ENCODE assay signal across 11 mouse cellular contexts in genomic region chr12:33185046-33185445, GRCm38 (mm10).
"Had no signal": no experiment of that assay in that cellular context is flagged by ENCODE, and none has a peak within 500 bp of the region (broad histone marks: within the 10 kb centered on the region; RNA-seq: fewer than 3 reads in every experiment).

No protein-coding gene starts in this region.

- H3K36me3 ChIP-seq: hindbrain, embryonic 15.5 days; liver, embryonic 13.5 days; midbrain, embryonic 15.5 days; neural tube, embryonic 13.5 days had no signal

- H3K4me2 ChIP-seq: hindbrain, embryonic 15.5 days; liver, embryonic 13.5 days; midbrain, embryonic 11.5 days; midbrain, embryonic 15.5 days; neural tube, embryonic 13.5 days had no signal

- H3K9ac ChIP-seq: hindbrain, embryonic 15.5 days; liver, embryonic 13.5 days; midbrain, embryonic 15.5 days; neural tube, embryonic 13.5 days had no signal

- ATAC-seq: intestine, postnatal 0 days; midbrain, embryonic 15.5 days had no signal

- H3K27me3 ChIP-seq: hindbrain, embryonic 15.5 days; liver, embryonic 13.5 days; midbrain, embryonic 15.5 days; neural tube, embryonic 13.5 days had no signal

- H3K27ac ChIP-seq: hindbrain, embryonic 15.5 days; liver, embryonic 13.5 days; midbrain, embryonic 15.5 days; neural tube, embryonic 13.5 days had no signal

- H3K4me3 ChIP-seq: hindbrain, embryonic 15.5 days; liver, embryonic 13.5 days; midbrain, embryonic 15.5 days; myocyte; neural tube, embryonic 13.5 days had no signal

- DNase-seq: left cerebral cortex, postnatal 4 days; liver, embryonic 13.5 days; lung, postnatal 10 days; lung, postnatal 4 days; thymus, postnatal 25 days had no signal

- H3K9me3 ChIP-seq: hindbrain, embryonic 15.5 days; liver, embryonic 13.5 days; midbrain, embryonic 15.5 days; neural tube, embryonic 13.5 days had no signal
